Comparison of ENCODE assay signal across 8 mouse cellular contexts in the genomic region with DNA sequence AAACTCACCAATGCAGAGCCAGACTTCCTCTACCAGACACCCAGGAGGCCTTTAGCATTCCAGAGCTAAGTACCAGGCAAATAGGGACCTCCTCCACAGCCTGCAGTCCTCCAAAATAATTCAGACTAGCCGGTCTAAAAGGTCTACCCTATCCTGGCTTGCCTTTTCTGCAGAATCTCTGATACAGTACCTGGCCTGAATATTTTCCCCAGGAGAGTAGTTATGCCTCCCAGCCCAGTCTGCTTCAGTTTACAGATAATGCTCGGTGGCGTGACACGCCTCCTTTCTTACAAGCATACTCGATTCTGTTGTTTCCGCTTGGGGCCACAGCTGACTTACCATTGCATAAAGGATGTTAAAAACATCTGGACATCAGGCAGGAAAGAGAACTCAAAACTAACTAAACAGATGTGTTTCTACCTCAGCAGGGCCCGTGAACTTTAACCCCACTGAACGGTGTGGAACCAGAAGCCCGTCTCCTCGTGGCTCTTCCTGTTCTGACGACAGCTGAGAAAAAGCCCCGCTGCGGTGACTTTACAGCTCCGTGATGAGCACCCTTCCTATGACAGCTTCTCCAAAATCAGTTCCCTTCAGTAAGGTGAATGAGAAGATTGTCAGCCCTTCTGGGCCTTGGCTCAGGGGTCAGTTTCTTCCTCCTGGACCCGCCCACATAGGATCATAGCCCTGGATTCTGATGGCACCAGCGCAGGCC. TPM values are rescaled to one million over a fixed set of nuclear protein-coding genes. Genes with fewer than 3 reads are reported as not detected.
DNase-seq lines count a peak whose midpoint lies in the region; ATAC-seq and TF ChIP-seq lines count a peak whose summit lies in the region.

No protein-coding gene starts in this region.

- peaks cover 25% of the 10 kb centered on the region; the same call in 1 of the 2 replicates for H3K4me1 ChIP-seq in stomach, embryonic 14.5 days (ENCODE audit: control insufficient read depth, insufficient read depth, low read length)
- H3K4me1 ChIP-seq in stomach, postnatal 0 days (replicated peaks; ENCODE audit: control insufficient read depth, insufficient read depth): no peaks in the 10 kb centered on the region
- peaks cover 16% of the 10 kb centered on the region for H3K4me1 ChIP-seq in heart, postnatal 0 days (ENCODE audit: control insufficient read depth, insufficient read depth)
- peaks cover 51% of the 10 kb centered on the region for H3K4me1 ChIP-seq in liver, embryonic 11.5 days (replicated peaks; ENCODE audit: control insufficient read depth, insufficient read depth, low read length)

- no peak for TF ChIP-seq EP300 in stomach, postnatal 0 days (optimal IDR thresholded peaks at IDR 0.05)
- TF ChIP-seq EP300 in heart, postnatal 0 days (IDR thresholded peaks at IDR 0.05; ENCODE audit: low read depth): peak; percentile 55

- WGBS in stomach, embryonic 14.5 days: 34% methylated on average over 16 of the region's 16 CpGs
- WGBS in stomach, postnatal 0 days: 47% methylated on average over 16 of the region's 16 CpGs
- WGBS in heart, postnatal 0 days: 40% methylated on average over 16 of the region's 16 CpGs
- WGBS in liver, embryonic 11.5 days: 22% methylated on average over 16 of the region's 16 CpGs

- no peak for DNase-seq in stomach, postnatal 0 days (ENCODE audit: low spot score)
- peak; percentile 21 for DNase-seq in heart, postnatal 0 days (ENCODE audit: low spot score)
- DNase-seq in liver, embryonic 11.5 days (ENCODE audit: low spot score): no peak
- DNase-seq in spleen, postnatal 36 days (ENCODE audit: low spot score in 2 of 2): peak; percentile 68 to 70
- DNase-seq in adrenal gland, adult 18-20 months (ENCODE audit: low spot score in 2 of 2): no peak
- no peak for DNase-seq in ovary, postnatal 36 days (ENCODE audit: low spot score)
- no peak for DNase-seq in urinary bladder, postnatal 25 days (ENCODE audit: low spot score)

- H3K27ac ChIP-seq in stomach, embryonic 14.5 days (ENCODE audit: low read length): peak overlapping the region; percentile 46
- no peak overlapping the region for H3K27ac ChIP-seq in stomach, postnatal 0 days (replicated peaks)
- H3K27ac ChIP-seq in heart, postnatal 0 days (ENCODE audit: low read depth): peak overlapping the region; percentile 70
- peak overlapping the region; percentile 74 for H3K27ac ChIP-seq in liver, embryonic 11.5 days (ENCODE audit: low read depth, low read length)

- no peaks in the 10 kb centered on the region for H3K36me3 ChIP-seq in stomach, embryonic 14.5 days (ENCODE audit: control insufficient read depth, insufficient read depth, low read length)
- no peaks in the 10 kb centered on the region for H3K36me3 ChIP-seq in stomach, postnatal 0 days (ENCODE audit: control insufficient read depth, insufficient read depth, low read length)
- no peaks in the 10 kb centered on the region for H3K36me3 ChIP-seq in heart, postnatal 0 days (replicated peaks; ENCODE audit: control insufficient read depth, insufficient read depth, low read length)
- no peaks in the 10 kb centered on the region for H3K36me3 ChIP-seq in liver, embryonic 11.5 days (ENCODE audit: control insufficient read depth, insufficient read depth, low read length)

- peak overlapping the region; percentile 25; the same call in 1 of the 2 replicates for H3K4me2 ChIP-seq in stomach, embryonic 14.5 days (replicated peaks; ENCODE audit: low read depth, low read length)
- H3K4me2 ChIP-seq in stomach, postnatal 0 days (replicated peaks; ENCODE audit: low read depth): no peak overlapping the region
- peak overlapping the region; percentile 19 for H3K4me2 ChIP-seq in heart, postnatal 0 days (ENCODE audit: low read depth, low read length)
- H3K4me2 ChIP-seq in liver, embryonic 11.5 days: peak overlapping the region; percentile 63

- H3K9ac ChIP-seq in stomach, embryonic 14.5 days (replicated peaks; ENCODE audit: low read depth, low read length): no peak overlapping the region
- H3K9ac ChIP-seq in stomach, postnatal 0 days (ENCODE audit: low read length): no peak overlapping the region
- H3K9ac ChIP-seq in heart, postnatal 0 days (replicated peaks; ENCODE audit: low read depth, low read length): no peak overlapping the region
- H3K9ac ChIP-seq in liver, embryonic 11.5 days (ENCODE audit: low read depth, low read length): 0 out of 2 replicates have a peak overlapping the region, but pooled peaks have one; percentile 43

- H3K4me3 ChIP-seq in stomach, embryonic 14.5 days (ENCODE audit: low read depth, low read length): no peak overlapping the region
- H3K4me3 ChIP-seq in stomach, postnatal 0 days (ENCODE audit: low read depth, low read length): no peak overlapping the region
- H3K4me3 ChIP-seq in heart, postnatal 0 days (ENCODE audit: low read depth, low read length): no peak overlapping the region
- 0 out of 2 replicates have a peak overlapping the region, but pooled peaks have one; percentile 21 for H3K4me3 ChIP-seq in liver, embryonic 11.5 days (ENCODE audit: low read depth, low read length)

- H3K9me3 ChIP-seq in stomach, embryonic 14.5 days (ENCODE audit: control insufficient read depth, low read depth, low read length): no peaks in the 10 kb centered on the region
- H3K9me3 ChIP-seq in stomach, postnatal 0 days (ENCODE audit: control insufficient read depth, low read length): no peaks in the 10 kb centered on the region
- H3K9me3 ChIP-seq in heart, postnatal 0 days (replicated peaks; ENCODE audit: control insufficient read depth, low read length): no peaks in the 10 kb centered on the region
- H3K9me3 ChIP-seq in liver, embryonic 11.5 days (ENCODE audit: control insufficient read depth, low read length): no peaks in the 10 kb centered on the region

- no peak for TF ChIP-seq CTCF in stomach, postnatal 0 days (IDR thresholded peaks at IDR 0.05; ENCODE audit: low read depth)
- no peak for TF ChIP-seq CTCF in heart, postnatal 0 days (IDR thresholded peaks at IDR 0.05; ENCODE audit: low read depth)

- H3K27me3 ChIP-seq in stomach, embryonic 14.5 days (ENCODE audit: control insufficient read depth, insufficient read depth, low read length): no peaks in the 10 kb centered on the region
- H3K27me3 ChIP-seq in stomach, postnatal 0 days (ENCODE audit: control insufficient read depth, insufficient read depth, low read length): no peaks in the 10 kb centered on the region
- H3K27me3 ChIP-seq in heart, postnatal 0 days (ENCODE audit: control insufficient read depth, insufficient read depth, low read length): no peaks in the 10 kb centered on the region
- no peaks in the 10 kb centered on the region for H3K27me3 ChIP-seq in liver, embryonic 11.5 days (replicated peaks; ENCODE audit: control insufficient read depth, insufficient read depth, low read length)

- 0 out of 2 replicates have a peak, but pooled peaks have one; percentile 50 for ATAC-seq in stomach, embryonic 14.5 days (ENCODE audit: insufficient number of reproducible peaks, insufficient read depth, low FRiP score, low read depth)
- no peak for ATAC-seq in stomach, postnatal 0 days (ENCODE audit: low FRiP score, low TSS enrichment)
- ATAC-seq in heart, postnatal 0 days (ENCODE audit: insufficient read depth, low read depth): peak; percentile 57
- ATAC-seq in liver, embryonic 11.5 days (replicated peaks; ENCODE audit: low FRiP score): 0 out of 2 replicates have a peak, but pooled peaks have one; percentile 49

RNA-seq across cellular contexts. Expression of a gene that starts 33.8 kb away (rescaled TPM):
- 11.5 and 12.0 TPM in 2 replicates for polyA plus RNA-seq in stomach, embryonic 14.5 days (2014; fragmentation: Nextera tagmentation; extraction: Ambion mirVana)
- polyA plus RNA-seq in stomach, postnatal 0 days (2015; fragmentation: Nextera tagmentation; extraction: Ambion mirVana): 3.1 and 3.3 TPM in 2 replicates
- total RNA-seq in heart, postnatal 0 days (2014; rRNA removed; ENCODE audit: low replicate concordance): 1.7 and 20.3 TPM in 2 replicates
- polyA plus RNA-seq in heart, postnatal 0 days (2015; fragmentation: Nextera tagmentation; extraction: Ambion mirVana): 2.9 and 3.1 TPM in 2 replicates
- 12.0 and 12.7 TPM in 2 replicates for polyA plus RNA-seq in liver, embryonic 11.5 days (2014; fragmentation: Nextera tagmentation; extraction: Ambion mirVana)
- total RNA-seq in adrenal gland, adult 18-20 months (2021): 10 to 100 TPM; 14.6 to 16.3 TPM

Comparison
In these comparisons a context has a peak if more than half of its experiments do, and no peak if none do; other contexts are left out.
1. DNase-seq: peak in heart, postnatal 0 days (single experiment) and spleen, postnatal 36 days (2 of 2); none in stomach, postnatal 0 days (single experiment), liver, embryonic 11.5 days (single experiment), adrenal gland, adult 18-20 months (0 of 2), ovary, postnatal 36 days (single experiment) and urinary bladder, postnatal 25 days (single experiment).